Mouse (Mus musculus) mesoderm, embryonic 11.5 days (tissue): Measurements from ENCODE around the gene Gm17428.
"Not testable (repeated sequence)": the region's sequence is repeated elsewhere in the genome, so short reads cannot be mapped to it uniquely, and the experiment has no call there.

Source experiments
- DNase-seq: peaks from one replicate; pipeline ENCODE4 v3.0.0-alpha.2; 2012; ENCODE audit warnings: low read depth, low spot score

Gm17428 gene

DNA sequence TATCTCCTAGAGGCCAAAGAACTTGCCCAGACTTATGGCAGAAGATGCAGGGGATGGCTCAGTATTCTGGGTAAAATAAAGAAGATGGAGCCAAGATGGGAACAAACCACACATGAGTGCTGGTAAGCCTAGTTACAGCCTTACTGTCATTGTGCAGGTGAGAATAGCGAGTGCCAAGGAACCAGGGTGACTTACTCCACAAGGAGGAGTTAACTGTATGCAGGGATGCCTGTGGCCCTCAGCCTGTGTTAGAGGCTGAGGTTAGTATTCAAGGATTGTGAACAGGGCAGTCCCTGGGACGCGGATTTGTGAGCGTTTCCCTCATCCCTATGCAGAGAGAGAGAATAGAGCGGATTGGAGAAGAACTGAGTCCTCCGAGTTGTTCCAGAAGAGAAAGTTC is 25.1 kb upstream of the Gm17428 start:
- no peak for DNase-seq

DNA sequence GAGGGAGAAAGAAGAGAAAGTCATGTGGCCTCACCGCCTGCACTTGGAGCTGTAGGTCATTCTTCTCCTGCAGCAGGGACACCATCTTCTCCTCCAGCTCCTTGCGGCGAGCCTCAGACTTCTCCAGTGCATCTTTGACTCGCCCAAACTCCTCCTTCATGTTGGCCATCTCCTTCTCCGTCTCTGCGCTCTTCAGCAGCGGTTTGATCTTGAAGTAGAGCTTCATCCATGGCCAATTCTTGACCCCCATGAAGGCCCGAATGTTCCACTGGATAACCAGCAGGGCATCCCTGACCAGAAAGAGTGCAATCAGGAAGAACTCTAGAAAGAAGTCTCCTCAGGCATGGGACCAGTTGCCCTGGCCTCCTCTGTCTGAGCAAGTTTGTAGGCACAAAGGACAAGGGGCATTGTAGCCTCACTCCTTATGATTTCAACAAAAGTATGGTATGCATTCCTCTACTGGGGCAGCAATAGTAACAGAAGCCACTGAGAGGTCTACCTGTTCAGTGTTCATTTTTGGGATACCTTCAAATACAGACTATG is 23.0 kb upstream of the Gm17428 start:
- no peak for DNase-seq

DNA sequence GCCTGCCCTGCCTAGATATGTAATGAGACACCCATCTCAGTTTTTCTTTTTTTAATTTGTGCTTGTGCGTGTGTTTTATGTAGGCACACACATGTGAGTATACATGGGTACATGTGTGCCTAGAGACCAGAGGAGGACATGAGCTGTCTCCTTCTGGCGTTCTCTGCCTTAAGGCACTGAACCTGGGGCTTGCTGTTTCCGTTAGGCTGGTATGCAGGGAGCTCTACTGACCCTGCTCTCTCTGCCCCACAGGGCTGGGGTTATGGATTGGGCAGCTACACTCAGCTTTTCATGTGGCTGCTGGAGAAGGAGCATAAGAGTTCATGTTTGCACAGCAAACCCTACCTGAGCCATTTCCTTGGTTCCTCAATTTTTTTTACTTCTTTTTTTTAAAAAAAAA is 22.3 kb upstream of the Gm17428 start:
- no peak for DNase-seq

DNA sequence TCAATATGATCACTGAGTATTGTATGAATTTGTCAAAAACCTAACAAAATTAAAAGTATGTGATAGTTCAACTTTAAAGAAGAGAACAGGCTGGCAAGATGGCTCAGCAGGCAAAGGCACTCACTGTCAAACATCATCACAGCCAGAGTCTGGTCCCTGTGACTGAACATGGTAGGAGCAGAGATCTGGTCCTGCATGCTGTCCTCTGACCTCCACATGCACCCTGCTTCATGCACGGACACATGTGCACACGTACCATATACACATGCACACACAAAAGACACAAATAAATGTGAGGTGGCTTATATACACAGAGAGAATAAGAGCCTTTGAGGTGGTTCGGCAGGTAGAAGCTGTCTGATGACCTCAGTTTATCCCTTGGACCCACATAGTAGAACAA is 21.3 kb upstream of the Gm17428 start:
- DNase-seq = no peak

DNA sequence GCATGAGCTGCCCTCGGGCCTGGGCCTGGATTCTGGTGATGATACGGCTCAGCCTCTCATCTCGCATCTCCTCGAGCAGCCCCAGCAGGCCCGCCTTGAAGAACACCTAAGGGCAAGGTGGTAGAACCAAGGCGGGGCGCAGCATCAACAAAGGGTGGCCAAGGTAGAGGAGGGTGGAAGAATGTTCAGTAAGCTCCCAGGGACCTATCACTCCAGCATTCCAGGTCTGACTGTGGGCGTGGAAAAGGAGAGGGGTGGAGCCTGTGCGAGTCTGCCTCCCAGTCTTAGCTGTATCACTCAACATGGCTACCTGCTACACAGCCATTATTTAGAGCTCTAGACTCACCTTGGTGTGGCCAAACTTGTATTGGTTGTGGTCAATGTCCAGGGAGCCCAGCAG is 20.2 kb upstream of the Gm17428 start:
- DNase-seq = no peak

DNA sequence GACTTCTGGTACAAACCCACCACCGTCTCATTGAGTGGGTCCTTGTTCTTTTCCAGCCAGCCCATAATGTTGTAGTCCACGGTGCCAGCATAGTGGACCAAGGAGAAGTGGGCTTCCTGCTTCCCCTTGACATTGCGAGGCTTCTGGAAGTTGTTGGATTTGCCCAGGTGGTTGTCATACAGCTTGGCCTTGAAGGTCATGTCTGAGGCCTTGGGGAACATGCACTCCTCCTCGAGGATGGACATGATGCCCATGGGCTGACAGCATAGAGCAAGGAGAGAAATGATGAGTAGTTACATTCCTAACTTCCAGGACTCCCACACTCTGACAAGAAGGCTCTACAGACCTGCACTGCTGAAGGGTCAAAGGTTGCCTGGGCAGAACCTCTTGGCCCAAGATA is 18.2 kb upstream of the Gm17428 start:
- DNase-seq = no peak

DNA sequence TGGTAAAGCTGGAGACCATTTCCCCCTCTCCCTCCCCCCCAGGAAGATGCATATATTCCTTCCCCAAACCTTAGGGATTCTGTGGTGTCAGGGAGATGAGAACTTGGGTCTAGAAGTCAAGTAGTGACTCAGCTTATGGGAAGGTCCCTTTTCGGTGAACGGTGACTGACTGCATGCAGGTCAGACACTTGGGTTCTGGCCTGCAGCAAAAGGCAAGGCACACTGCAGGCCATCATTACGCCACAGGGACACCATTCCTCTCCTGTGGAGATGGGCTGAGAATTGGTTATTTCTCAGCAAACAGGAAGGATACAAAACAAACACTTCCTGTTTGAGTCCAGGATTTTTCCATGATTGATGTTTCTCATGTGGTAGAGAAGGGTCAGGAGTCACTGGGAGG is 17.5 kb upstream of the Gm17428 start:
- no peak for DNase-seq

DNA sequence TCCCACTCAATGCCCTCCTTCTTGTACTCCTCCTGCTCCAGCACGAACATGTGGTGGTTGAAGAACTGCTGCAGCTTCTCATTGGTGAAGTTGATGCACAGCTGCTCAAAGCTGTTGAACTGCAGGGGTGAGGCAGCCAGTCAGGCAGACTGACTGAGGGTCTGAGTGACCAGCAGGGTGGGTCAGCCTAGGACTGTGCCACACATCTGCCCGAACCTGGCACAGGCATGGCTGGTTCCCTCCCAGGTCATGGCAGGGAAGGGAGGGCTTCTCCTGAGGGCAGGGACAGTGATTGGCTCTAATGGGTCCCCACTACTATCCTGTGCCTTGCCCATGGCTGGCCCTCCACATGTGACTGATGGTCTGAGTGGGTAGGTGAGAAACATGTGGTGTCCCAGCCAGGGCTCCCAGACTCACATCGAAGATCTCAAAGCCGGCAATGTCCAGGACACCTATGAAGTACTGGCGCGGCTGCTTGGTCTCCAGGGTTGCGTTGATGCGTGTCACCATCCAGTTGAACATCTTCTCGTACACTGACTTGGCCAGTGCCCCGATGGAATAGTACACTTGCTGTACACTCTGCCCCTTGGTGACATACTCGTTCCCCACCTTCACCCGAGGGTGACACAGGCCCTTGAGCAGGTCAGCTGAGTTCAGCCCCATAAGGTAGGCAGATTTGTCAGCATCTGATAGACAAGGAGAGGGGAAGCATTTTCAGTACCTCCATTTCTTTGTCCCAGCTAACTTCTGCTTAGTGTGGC is 16.7 kb upstream of the Gm17428 start:
- not testable (repeated sequence) for DNase-seq

DNA sequence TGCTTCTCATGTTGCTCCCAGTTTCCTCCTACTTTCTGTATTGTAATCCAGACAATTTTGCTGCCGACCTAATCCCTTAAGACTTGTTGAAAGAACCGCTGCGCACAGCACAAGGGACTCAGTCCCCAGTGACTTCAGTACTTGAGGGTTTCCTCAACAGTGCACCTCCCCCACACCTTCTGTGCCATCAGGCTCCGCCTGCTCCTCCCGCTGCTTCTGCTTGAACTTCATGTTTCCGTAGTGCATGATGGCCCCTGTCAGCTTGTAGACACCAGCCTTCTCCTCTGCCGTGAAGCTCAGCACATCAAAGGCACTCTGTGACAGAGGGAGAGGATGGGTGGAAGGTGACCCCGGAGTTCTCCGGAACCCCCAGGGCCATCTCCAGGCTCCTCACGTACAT is 16.0 kb upstream of the Gm17428 start:
- DNase-seq = no peak

DNA sequence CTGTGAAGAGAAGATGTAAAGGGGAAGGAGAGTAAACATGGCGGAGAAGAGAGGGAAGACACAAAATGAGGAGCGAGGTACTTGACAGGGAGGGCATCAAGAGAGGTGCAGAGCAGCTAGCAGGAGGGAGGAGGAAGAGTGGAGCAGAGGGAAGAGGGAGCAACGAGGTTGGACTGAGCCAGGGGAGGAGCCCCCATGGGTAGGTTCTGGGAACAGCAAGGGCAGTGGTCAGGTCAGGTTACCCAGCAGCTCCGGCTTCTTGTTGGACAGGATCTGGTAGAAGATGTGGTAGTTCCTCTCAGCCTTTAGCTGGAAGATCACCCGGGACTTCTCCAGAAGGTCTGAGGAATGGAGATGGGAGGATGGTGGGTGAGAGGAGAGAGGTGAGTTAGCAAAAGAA is 15.2 kb upstream of the Gm17428 start:
- no peak for DNase-seq

DNA sequence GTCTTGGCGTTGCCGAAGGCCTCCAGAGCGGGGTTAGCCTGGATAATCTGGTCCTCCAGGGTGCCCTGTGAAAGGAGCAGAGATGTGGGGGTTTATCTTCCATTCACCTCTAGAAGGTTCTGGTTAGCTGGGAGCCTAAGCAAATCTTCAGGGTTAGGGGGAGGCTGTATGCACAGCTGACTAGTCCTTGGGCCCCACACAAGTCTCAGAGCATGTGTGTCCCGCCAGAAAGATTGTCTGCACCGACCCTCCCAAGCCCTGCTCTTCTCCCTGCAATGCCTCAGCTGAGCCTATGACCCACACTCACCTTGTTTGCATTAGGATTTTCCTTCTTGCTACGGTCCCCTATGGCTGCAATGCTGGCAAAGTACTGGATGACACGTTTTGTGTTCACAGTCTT is 14.0 kb upstream of the Gm17428 start:
- no peak for DNase-seq

DNA sequence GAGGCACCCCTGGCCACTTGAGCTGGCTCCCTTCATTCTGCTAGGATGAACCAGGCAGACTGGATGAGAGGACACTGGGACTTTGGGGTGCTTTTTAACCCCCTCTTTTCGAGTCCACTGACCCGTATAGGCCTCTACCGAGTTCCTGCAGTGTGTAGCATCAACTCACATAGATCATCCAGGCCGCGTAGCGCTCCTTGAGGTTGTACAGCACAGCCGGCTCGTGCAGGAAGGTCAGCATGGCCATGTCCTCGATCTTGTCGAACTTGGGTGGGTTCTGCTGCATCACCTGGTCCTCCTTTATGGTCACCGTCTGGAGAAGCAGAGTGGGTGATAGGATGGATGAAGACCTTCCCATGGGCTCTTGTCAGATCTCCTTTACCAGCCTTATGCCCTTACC is 13.0 kb upstream of the Gm17428 start:
- no peak for DNase-seq

DNA sequence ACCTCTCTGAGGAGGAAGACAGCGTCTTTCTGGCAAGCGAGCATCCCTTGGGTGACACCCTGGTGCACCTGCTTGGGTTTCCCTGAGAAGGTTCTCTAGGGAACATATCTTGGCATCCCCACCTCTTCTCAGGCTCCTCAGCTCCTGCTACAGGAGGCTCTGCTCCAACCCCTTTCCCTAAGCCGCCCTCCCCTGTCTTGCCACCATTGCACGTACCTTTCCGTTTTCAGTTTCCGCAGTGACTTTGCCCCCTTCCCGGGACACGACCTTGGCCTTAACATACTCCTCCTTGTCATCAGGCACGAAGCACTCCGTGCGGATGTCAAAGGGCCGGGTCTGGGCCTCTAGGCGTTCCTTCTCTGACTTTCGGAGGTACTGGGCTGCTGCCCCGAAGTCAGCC is 11.7 kb upstream of the Gm17428 start:
- no peak for DNase-seq

DNA sequence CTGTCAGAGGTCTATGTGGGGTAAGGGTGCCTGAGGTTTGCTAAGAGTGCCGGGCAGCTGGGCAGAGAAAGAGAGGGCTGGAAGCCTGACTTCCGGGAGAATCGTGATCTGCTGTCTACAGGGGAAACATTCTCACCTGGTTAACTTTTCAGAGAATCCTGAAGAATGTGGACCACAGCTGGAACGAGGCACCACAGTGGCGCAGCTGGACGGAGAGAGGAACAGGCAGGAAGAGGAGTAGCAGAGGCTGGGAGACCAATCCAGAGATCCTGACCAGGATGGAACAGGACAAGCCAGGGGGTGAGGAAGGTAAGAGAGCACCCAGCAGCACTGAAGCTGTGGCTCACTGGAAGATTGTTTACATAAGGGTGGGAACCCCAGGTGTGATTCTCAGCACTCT is 11.1 kb upstream of the Gm17428 start:
- no peak for DNase-seq

DNA sequence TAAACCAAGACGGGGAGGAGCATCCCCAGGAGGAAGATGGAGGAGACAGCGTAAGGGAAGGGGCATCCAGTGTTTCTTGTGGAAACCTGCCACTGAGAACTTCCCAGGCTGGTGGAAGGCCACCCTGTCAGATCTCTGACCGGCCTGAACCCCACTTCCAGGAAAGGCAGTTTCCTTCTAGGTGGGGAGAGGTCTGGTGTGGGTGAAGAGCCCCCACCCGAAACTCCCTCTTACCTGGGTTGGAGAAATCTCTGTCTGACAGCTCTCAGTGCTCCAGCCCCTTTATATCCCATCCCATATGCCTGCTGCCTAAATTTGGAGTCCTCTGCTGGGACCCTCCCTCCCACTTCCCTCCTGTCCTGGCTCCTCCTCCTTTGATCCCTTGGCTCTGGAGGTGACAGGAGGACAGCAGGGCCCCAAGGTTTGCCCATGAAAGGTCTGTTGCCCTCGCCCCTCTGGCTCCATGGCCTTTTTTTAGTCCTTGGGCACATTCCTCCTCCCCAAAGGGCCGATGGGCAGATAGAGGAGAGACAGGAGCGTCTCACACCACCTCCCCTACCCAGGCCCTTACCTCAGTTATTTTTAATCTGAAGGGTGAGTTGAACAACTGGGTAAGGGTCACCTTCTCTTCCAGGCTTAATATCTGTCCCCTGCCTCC is 10.3 kb upstream of the Gm17428 start, which contains the start of gene Myh6:
TSS of gene Myh6 (minus strand) at position 608 of the 658 bp plus-strand sequence.
- no peak for DNase-seq

DNA sequence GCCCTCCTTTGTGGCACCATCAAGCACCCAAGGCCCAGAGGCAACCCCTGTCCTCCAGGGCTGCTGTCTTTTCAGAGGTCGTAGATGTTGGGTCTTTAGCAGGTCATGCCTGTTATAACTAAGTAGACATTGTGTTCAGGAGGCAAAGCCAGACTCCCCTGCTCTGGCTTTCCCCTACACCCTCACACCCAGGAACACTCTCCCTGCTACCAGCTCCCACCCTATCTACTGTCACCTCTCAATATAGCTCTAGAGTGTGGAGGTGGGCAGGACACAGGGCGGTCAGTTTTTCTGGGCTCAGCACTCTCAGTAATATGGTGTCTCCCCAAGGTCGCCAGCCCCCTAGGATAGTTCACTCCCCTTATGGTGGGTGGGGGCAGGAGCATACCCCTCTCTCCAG is 8.9 kb upstream of the Gm17428 start:
- DNase-seq = no peak

DNA sequence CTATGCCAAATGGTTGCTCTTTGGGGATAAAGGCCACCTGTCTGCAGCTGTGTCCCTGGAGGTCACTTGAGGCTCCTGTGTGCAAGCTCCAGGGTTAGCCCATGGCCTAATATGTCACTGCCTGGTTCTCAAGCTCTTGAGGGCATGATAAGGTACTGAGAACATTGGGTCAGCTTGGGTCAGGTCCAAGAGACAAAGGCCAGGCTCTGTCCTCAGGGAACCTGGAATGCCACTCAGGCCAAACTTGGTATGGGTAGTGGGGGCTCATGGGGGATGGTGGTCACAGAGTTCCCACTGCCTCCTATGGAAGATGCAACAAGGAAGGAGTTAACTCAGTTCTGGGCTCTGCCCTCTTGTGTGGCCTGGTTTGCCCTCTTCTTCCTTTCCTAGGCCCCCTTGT is 8.4 kb upstream of the Gm17428 start:
- no peak for DNase-seq

DNA sequence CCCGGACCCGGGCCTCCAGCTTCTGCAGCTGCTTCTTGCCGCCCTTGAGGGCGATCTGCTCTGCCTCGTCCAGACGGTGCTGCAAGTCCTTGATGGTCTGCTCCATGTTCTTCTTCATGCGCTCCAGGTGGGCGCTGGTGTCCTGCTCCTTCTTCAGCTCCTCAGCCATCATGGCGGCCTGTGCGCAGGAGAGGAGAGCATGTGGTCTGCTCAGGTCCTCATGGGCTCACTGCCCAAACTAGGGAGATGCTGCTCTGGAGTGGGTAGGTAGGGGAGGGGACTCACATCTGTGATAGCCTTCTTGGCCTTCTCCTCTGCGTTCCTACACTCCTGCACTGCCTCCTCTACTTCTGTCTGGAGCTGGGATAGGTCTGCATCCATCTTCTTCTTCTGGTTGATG is 3.9 kb upstream of the Gm17428 start:
- DNase-seq = not testable (repeated sequence)

DNA sequence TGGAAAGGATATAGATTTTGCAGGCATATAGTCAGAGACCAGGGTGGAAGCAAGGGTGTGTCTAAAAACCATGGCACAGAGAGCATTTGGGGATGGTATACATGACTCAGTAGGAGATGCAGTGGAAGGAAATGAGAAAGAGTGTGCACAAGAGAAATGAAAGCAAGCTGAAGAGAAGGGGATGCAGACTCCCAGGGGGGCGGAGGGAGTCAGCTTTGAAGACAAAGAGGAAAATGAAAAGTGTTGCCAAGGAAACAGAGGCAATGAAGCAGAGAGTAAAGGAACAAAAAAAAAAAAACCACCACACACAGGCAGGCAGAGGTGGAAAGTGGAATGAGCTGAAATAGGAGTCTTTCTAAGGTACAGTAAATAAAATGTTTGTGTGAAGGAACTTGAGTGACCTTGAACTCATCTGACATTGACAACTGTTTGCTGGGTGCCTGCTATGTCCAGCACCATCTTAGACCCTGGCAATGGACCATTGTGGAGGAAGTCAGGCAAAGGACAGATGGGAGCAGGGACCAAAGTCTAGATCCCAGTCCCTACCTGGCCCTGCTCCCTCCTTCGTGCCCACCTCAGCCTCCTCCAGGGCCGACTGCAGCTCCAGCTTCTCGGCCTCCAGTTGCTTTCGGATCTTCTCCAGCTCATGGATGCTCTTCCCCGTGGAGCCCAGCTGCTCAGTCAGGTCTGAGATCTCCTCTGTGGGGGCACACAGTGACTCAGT is 2.5 kb upstream of the Gm17428 start:
- no peak for DNase-seq

DNA sequence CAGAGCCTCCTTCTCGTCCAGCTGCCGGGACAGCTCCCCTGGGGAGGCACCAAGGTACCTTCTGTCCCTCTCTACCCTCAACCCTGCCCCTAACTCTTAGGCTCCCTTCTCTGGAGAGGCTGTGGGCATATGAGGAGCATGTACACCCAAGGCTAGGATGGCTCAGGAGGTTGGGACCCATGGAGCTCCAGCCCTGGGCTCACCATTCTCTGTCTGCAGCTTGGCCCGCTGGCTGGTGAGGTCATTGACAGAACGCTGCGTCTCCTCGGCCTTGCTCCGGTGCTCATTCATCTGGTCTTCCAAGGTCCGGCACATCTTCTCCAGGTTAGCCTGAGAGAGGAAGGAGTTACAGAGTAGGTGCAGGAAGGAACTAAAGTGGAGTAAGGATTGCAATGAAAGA is 1.9 kb downstream of the Gm17428 start:
- no peak for DNase-seq

DNA sequence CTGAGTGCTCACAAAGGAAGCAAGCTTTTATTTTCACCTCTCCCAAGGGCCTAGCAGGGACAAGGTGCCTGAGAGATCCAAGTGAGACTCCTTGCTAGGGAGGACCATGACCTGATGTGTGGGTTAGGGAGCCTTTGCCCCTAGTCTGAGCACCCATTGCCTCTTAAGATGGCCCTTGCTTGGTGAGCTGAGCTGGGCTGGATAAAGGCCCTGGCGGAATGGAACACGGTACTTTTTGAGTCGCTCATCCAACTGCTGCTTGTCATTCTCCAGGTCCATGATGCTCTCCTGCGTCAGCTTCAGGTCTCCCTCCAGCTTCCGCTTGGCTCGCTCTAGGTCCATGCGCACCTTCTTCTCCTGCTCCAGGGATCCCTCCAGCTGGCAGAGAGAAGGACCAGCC is 5.2 kb downstream of the Gm17428 start:
- no peak for DNase-seq

DNA sequence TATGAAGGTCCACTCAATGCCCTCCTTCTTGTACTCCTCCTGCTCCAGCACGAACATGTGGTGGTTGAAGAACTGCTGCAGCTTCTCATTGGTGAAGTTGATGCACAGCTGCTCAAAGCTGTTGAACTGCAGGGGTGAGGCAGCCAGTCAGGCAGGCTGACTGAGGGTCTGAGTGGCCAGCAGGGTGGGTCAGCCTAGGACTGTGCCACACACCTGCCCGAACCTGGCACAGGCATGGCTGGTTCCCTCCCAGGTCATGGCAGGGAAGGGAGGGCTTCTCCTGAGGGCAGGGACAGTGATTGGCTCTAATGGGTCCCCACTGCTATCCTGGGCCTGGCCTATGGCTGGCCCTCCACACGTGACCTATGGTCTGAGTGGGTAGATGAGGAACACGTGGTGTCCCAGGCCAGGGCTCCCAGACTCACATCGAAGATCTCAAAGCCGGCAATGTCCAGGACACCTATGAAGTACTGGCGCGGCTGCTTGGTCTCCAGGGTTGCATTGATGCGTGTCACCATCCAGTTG is 11.7 kb downstream of the Gm17428 start:
- not testable (repeated sequence) for DNase-seq
